Mouse (Mus musculus) cerebellum, adult 2 months (tissue): ENCODE measurements around the gene Rpl4. TPM values are rescaled to one million over a fixed set of nuclear protein-coding genes. Genes with fewer than 3 reads are reported as not detected.
"Not testable (repeated sequence)": the region's sequence is repeated elsewhere in the genome, so short reads cannot be mapped to it uniquely, and the experiment has no call there.

Source experiments
- DNase-seq, 2 experiments: peaks; one replicate each; pipeline ENCODE4 v3.0.0; 2021
- H3K27ac ChIP-seq: fragments of 200-500 bp; 2 replicates; pipeline ENCODE4 v1.5.1; 2012; ENCODE audit warnings: low read length, control low read depth, inconsistent platforms; ENCODE audit not compliant: insufficient read depth
- H3K27me3 ChIP-seq: fragments of 200-500 bp; 2 replicates; pipeline ENCODE4 v1.6.1; 2012; ENCODE audit warnings: inconsistent platforms, mild to moderate bottlenecking, low read length, moderate library complexity; ENCODE audit not compliant: control insufficient read depth, insufficient read depth
- H3K4me1 ChIP-seq: fragments of 200-500 bp; 2 replicates; pipeline ENCODE4 v1.6.1; 2011; ENCODE audit warnings: low read length; ENCODE audit not compliant: control insufficient read depth, insufficient read depth
- H3K4me3 ChIP-seq: fragments of 200-500 bp; replicated peaks from 2 replicates; pipeline ENCODE3; 2011; ENCODE audit warnings: mild to moderate bottlenecking, low read depth, low read length, control low read depth; ENCODE audit not compliant: insufficient read depth
- CTCF ChIP-seq: fragments of 200-500 bp; IDR thresholded peaks from 2 replicates; pipeline ENCODE4 v1.5.1; 2011; ENCODE audit warnings: low read depth, mild to moderate bottlenecking, control low read depth, low read length, moderate library complexity, borderline replicate concordance; ENCODE audit not compliant: insufficient read depth
- POLR2A ChIP-seq: fragments of 200-500 bp; IDR thresholded peaks from 2 replicates; pipeline ENCODE4 v1.6.1; 2011; ENCODE audit warnings: low read length, control low read depth, borderline replicate concordance; ENCODE audit not compliant: insufficient read depth
- WGBS: fragments of 180-500 bp; shearing (Covaris S2); methylation state at CpG from one replicate; pipeline ENCODE4 v1.1.7; 2018; 5-methylcytosine and 5-hydroxymethylcytosine counted together
- polyA plus RNA-seq: library from polyadenylated mRNA; depleted of rRNA; stranded (reverse); fragments of >200 nt; gene quantifications from 2 replicates; pipeline ENCODE4 v1.2.3, GENCODE M21; 2012

Gene Rpl4
- polyA plus RNA-seq, 1 experiment, result 489 TPM

GRCm38 (mm10) chr9:64178974-64179646 lies 5.9 kb downstream of the Rpl4 start, which contains the start of gene Snapc5:
Snapc5 (plus strand) TSS chr9:64179274.
- TF ChIP-seq POLR2A, result peak; percentile 87
- peak; percentile 38; the same call in 1 of the 2 replicates for TF ChIP-seq CTCF
- WGBS, result under 1% methylated on average over 35 of the region's 35 CpGs
- peaks cover 8% of the 10 kb centered on the region; the same call in 1 of the 2 replicates for H3K4me1 ChIP-seq

GRCm38 (mm10) chr9:64183295-64183694 lies 10.1 kb downstream of the Rpl4 start:
- WGBS, result 88% methylated on average over 5 of the region's 5 CpGs
- not testable (repeated sequence) for DNase-seq, H3K4me1 ChIP-seq, H3K27ac ChIP-seq, H3K4me3 ChIP-seq, H3K27me3 ChIP-seq

More at GRCm38 (mm10) chr9:64178974-64179646, 5.9 kb downstream of the Rpl4 start, which contains the start of gene Snapc5:
- Histone ChIP-seq H3K27ac (peak within 1 kb of the TSS; percentile 34), H3K4me3 (peak within 1 kb of the TSS; percentile 99), H3K27me3 (no peaks in the 10 kb centered on the region)
- peak; percentile 88 to 89 for DNase-seq

GRCm38 (mm10) chr9:64184166-64184840 lies 11.1 kb downstream of the Rpl4 start:
- 93% methylated on average over 5 of the region's 5 CpGs for WGBS
- H3K4me3 ChIP-seq, result no peak overlapping the region
- no peak overlapping the region for H3K27ac ChIP-seq
- TF ChIP-seq POLR2A (no peak), CTCF (no peak)
- peaks cover 4% of the 10 kb centered on the region; the same call in 1 of the 2 replicates for H3K4me1 ChIP-seq
- DNase-seq, result no peak
- H3K27me3 ChIP-seq, result no peaks in the 10 kb centered on the region

GRCm38 (mm10) chr9:64193879-64194278 lies 20.7 kb downstream of the Rpl4 start:
- H3K4me1 ChIP-seq, result no peaks in the 10 kb centered on the region
- no peak for DNase-seq
- no peaks in the 10 kb centered on the region for H3K27me3 ChIP-seq
- H3K27ac ChIP-seq, result no peak overlapping the region
- no peak overlapping the region for H3K4me3 ChIP-seq
- TF ChIP-seq POLR2A (no peak), CTCF (no peak)
- WGBS, result 97% methylated on average over 1 of the region's 1 CpGs

- TF ChIP-seq CTCF (no peak), POLR2A (no peak)
- Histone ChIP-seq H3K27ac (no peak overlapping the region), H3K27me3 (no peaks in the 10 kb centered on the region), H3K4me3 (no peak overlapping the region), H3K4me1 (no peaks in the 10 kb centered on the region)
- WGBS, result 55% methylated on average over 4 of the region's 4 CpGs
- no peak for DNase-seq
These were observed 22.4 kb downstream of the Rpl4 start for GRCm38 (mm10) chr9:64195554-64195953.

- DNase-seq, result no peak
- TF ChIP-seq CTCF (no peak), POLR2A (no peak)
- no peaks in the 10 kb centered on the region for H3K27me3 ChIP-seq
- WGBS, result 95% methylated on average over 8 of the region's 8 CpGs
- no peak overlapping the region for H3K4me3 ChIP-seq
- H3K4me1 ChIP-seq, result no peaks in the 10 kb centered on the region
- H3K27ac ChIP-seq, result no peak overlapping the region
These were observed 24.3 kb downstream of the Rpl4 start for GRCm38 (mm10) chr9:64197524-64197923.

- no peaks in the 10 kb centered on the region for H3K4me1 ChIP-seq
- no peak for DNase-seq
- no peaks in the 10 kb centered on the region for H3K27me3 ChIP-seq
- no peak for TF ChIP-seq CTCF
- no peak for TF ChIP-seq POLR2A
- no peak overlapping the region for H3K27ac ChIP-seq
- no peak overlapping the region for H3K4me3 ChIP-seq
- WGBS, result 92% methylated on average over 5 of the region's 5 CpGs
These were observed 25.0 kb downstream of the Rpl4 start for GRCm38 (mm10) chr9:64198068-64198762.

GRCm38 (mm10) chr9:64198763-64199418 lies 25.7 kb downstream of the Rpl4 start:
- not testable (repeated sequence) for DNase-seq, H3K27me3 ChIP-seq, H3K27ac ChIP-seq, H3K4me3 ChIP-seq, H3K4me1 ChIP-seq
- WGBS, result 90% methylated on average over 7 of the region's 7 CpGs
